Mouse (Mus musculus): Measurements from ENCODE around the gene Nr1h2. TPM values are rescaled to one million over a fixed set of nuclear protein-coding genes. Genes with fewer than 3 reads are reported as not detected.

Nr1h2 gene
- polyA plus RNA-seq, 1 experiment from 2014 or later: 93.1 TPM

Small RNA genes lying within 50 kb of the gene (microRNA-seq; reads per million reads assigned to microRNA genes)
- not detected for gene Mir7053

Other genes starting within 250 kb of the Nr1h2 start
- 3.6 and 5.8 TPM in 2 replicates for gene Clec11a, start 247.0 kb downstream of the Nr1h2 start, polyA plus RNA-seq (2015; fragmentation: Nextera tagmentation; extraction: Ambion mirVana)
- gene Shank1, start 243.7 kb downstream of the Nr1h2 start, polyA plus RNA-seq (2015; fragmentation: Nextera tagmentation; extraction: Ambion mirVana): 1.5 and 1.7 TPM in 2 replicates
- gene Syt3, start 169.8 kb downstream of the Nr1h2 start, polyA plus RNA-seq (2015; fragmentation: Nextera tagmentation; extraction: Ambion mirVana): 2.7 and 3.4 TPM in 2 replicates
- 0.64 and 1.1 TPM in 2 replicates for gene 1700008O03Rik, start 168.1 kb downstream of the Nr1h2 start, polyA plus RNA-seq (2015; fragmentation: Nextera tagmentation; extraction: Ambion mirVana)
- 0.25 and 0.32 TPM in 2 replicates for gene Lrrc4b, start 124.9 kb downstream of the Nr1h2 start, polyA plus RNA-seq (2015; fragmentation: Nextera tagmentation; extraction: Ambion mirVana)
- 6.9 and 7.7 TPM in 2 replicates for gene Aspdh, start 88.6 kb downstream of the Nr1h2 start, polyA plus RNA-seq (2015; fragmentation: Nextera tagmentation; extraction: Ambion mirVana)
- 88.1 and 89.5 TPM in 2 replicates for gene Josd2, start 86.0 kb downstream of the Nr1h2 start, polyA plus RNA-seq (2015; fragmentation: Nextera tagmentation; extraction: Ambion mirVana)
- 117 and 127 TPM in 2 replicates for gene Emc10, start 57.4 kb downstream of the Nr1h2 start, polyA plus RNA-seq (2015; fragmentation: Nextera tagmentation; extraction: Ambion mirVana)
- 15.4 and 17.8 TPM in 2 replicates for gene Fam71e1, start 57.4 kb downstream of the Nr1h2 start, polyA plus RNA-seq (2015; fragmentation: Nextera tagmentation; extraction: Ambion mirVana)
- 0.12 and 0.14 TPM in 2 replicates for gene Mybpc2, start 29.3 kb downstream of the Nr1h2 start, polyA plus RNA-seq (2015; fragmentation: Nextera tagmentation; extraction: Ambion mirVana)
- gene Spib, start 21.9 kb downstream of the Nr1h2 start, polyA plus RNA-seq (2015; fragmentation: Nextera tagmentation; extraction: Ambion mirVana): 0.10 and 0.11 TPM in 2 replicates
- gene Pold1, start 5.1 kb downstream of the Nr1h2 start, polyA plus RNA-seq (2015; fragmentation: Nextera tagmentation; extraction: Ambion mirVana): 105 and 107 TPM in 2 replicates
- 70.0 and 83.8 TPM in 2 replicates for gene Napsa, start 18.4 kb upstream of the Nr1h2 start, polyA plus RNA-seq (2015; fragmentation: Nextera tagmentation; extraction: Ambion mirVana)
- 0.11 and 0.14 TPM in 2 replicates for gene Kcnc3, start 36.7 kb upstream of the Nr1h2 start, polyA plus RNA-seq (2015; fragmentation: Nextera tagmentation; extraction: Ambion mirVana)
- gene Myh14, start 116.9 kb upstream of the Nr1h2 start, polyA plus RNA-seq (2015; fragmentation: Nextera tagmentation; extraction: Ambion mirVana): 1.7 and 2.0 TPM in 2 replicates
- not detected in 2 replicates for gene Izumo2, start 154.8 kb upstream of the Nr1h2 start, polyA plus RNA-seq (2015; fragmentation: Nextera tagmentation; extraction: Ambion mirVana)
- gene Vrk3, start 194.5 kb upstream of the Nr1h2 start, polyA plus RNA-seq (2015; fragmentation: Nextera tagmentation; extraction: Ambion mirVana): 54.5 and 54.9 TPM in 2 replicates
- 2.1 and 2.6 TPM in 2 replicates for gene Zfp473, start 197.1 kb upstream of the Nr1h2 start, polyA plus RNA-seq (2015; fragmentation: Nextera tagmentation; extraction: Ambion mirVana)

All from kidney, embryonic 16.5 days (tissue).